Mouse (Mus musculus) embryo, embryonic 9.5 days (tissue): ENCODE data around the gene Pcnt.

Source experiments
- DNase-seq: peaks from one replicate; pipeline ENCODE4 v3.0.0-alpha.2; 2017; ENCODE audit errors: extremely low spot score

The Pcnt gene

DNA sequence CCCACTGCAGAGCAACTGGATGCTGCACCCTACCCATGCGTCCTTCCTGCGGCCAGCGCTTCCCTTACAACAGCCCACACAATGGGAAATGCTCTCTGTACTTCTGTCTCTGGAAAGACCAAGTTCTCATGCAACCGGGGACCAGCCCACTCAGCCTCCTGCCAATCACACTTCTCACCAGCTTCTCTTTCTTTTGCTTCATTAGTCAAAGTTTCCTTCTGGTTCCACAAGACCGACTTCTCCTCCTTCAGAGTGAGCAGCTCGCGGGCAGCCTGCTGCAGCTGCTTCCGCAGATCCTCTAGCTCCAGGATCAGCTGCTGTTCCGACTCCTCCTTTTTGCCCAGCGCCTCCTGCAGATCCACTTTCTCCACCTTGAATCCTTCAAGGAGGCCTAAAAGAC, 34.1 kb downstream of the Pcnt start:
- DNase-seq: no peak

DNA sequence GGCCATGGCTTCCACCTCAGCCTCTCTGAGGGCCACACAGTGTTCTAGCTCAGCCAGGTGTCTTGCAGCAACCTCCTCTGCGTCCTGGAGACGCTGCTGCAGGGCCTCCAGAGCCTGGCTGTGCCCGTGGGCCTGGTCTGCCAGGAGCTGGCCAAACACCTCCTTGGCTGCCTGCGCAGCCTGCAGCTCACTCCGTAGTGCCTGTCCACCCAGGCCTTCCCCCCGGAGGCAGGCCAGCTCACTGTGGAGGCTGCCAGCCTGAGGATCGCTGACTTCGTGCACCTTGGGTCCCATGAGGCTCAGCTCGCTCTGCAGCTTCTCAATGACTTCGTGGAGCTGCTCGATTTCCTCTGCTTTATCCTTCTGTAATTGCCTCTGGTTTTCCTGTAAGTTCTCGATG, 50.0 kb downstream of the Pcnt start:
- no peak for DNase-seq

DNA sequence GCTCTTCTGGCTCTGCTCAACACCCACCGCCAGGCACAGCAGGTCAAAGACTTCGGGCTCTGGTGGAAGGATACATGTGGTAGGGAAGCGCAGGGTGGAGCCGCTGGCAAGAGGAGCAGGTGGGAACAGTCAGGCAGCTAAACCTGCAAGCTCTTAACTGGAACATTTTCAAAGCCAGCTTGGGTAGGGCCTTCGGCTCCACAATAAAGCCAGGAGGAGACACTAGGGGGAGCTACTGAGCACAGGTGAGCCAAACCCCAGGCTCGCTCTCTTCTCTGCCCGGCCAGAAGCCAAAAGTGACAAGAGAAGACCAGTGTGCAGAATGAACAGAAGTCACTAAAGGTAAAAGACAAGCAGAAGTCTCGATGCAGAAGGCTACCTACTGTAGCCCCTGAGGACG, 50.8 kb downstream of the Pcnt start:
- DNase-seq: peak; percentile 12

DNA sequence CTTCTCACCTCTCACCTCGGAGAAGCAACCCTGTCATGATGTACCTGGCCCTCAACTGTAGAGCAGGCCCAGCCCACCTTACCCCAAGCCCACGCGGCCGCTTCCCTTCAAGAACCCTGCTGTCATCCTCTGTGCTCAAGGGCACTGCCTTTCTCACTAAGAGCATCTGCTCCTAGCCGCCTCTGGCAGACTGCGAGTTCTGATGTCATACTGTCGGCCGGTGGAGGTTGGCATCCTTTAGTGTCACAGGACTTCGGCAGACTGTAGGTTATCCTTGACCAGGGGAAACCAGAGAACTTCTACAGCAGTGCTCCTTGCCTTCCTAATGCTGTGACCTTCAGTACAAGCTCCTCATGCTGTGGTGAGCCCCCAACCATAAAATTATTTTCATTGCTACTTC, 51.4 kb downstream of the Pcnt start:
- no peak for DNase-seq

DNA sequence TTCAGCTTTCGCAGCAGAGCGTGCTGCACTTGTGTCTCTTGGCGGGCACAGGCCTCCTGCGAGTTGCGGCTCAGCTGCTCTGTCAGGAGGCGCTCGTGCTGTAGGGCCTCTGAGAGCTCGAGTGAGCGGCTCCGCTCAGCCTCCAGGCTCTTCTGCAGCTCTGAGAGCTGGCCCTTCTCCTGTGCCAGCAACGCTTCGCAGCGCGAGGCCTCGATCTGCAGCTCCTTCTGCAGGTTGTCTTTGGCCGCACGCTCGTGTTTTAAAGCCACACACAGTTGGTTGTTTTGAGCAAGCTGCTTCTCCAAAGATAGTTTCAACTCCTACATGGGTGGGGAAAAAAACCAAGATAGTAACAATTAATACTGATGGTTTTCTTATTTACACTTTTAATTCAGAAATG, 67.6 kb downstream of the Pcnt start:
- no peak for DNase-seq

DNA sequence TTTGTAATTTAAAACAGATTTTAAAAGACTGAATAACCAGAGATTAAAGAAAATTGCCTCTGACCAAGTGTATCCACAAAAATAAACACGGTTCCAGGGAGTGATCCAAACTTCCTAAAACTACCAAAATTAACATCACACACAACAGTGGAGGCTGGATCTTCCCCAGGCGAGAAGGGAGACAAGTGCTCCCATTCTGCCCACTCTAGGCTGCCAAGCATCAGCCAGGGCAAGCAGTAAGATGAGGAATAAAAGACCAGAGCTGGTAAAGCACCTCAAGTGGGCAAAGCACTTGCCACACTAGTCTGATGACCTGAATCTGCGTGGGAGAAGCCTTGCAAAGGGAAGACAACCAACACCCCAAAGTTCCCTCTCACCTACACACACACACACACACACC, 70.8 kb downstream of the Pcnt start:
- no peak for DNase-seq

DNA sequence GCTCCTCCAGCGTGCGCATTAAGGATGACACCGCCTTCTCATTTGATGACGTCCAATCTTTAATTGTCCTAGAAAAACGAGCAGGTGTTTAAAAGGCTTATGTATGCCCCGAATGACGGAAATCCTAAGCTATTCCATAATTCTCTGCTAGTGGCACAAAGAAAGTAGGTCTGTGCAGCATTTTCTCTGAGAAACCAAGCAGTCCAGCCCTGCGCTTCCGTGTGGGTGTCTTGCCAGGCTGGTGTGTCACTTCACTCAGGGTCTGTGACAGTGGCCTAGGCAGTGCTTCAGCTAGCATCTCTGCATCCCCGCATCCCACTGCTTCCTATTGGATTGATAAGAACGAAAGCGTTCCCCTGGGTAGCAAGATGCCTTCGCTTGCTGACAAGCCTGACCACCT, 73.8 kb downstream of the Pcnt start:
- no peak for DNase-seq

DNA sequence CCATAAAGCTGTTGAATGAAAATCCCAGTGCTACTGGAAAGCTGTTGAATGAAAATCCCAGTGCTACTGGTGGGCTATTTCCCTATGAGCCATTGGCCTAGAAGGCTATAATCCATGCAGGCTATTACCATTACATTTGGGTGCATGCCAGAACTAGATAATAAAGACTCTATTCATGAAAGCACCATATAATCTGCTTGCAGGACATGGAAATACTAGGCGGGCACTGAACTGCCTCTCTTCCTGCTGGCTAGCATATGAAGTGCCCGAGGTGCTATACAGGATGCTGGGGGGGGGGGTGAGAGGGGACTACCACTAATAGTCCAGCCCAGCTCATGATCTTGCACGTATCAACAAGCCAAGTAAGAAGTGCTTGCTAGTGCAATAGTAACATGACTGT, 79.4 kb downstream of the Pcnt start:
- DNase-seq: no peak

DNA sequence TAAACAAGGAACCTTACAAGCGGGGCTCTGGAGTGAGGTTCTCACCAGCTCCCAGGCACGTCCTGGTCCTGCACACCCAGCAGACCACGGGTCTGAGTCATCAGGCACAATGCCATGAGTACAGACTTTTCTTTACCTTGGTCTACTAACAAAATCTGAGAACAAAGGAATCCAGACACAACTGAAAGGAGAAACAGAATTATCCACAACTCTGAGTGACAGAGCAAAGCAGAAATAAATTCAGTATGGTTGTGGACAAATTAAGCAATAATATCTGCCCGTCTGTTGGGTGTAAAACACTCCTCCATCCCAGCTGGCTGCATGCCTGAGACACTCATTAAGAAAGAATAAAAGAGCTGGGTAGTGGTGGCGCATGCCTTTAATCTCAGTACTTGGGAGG, 84.1 kb downstream of the Pcnt start:
- DNase-seq: no peak

DNA sequence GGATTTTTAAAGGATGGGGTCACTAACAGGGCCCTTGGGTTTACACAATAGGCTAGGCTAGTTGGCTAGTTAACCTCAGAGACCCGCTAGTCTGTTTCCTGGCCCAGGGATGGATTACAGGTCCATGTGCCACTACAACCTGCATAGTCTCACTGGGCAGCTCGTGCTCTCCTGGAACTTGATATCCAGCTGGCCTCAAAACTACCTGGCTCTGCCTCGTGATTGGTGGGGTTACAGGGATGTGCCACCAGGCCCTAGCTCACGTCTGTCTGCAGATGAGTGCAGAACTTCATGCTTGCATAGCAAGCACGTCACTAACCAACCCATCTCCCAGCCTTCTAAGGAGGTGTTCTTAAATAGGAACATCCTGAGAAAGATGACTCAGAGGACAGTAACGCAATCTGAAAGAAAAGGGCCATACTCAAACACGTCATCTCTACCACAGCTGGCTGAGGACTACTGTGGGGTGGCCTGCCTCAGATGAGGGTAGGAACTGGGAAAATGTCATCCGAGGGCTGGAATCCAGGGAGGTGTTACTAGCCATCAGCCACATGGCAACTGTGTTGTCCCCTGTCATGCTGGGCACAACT, 85.2 kb downstream of the Pcnt start:
- no peak for DNase-seq

DNA sequence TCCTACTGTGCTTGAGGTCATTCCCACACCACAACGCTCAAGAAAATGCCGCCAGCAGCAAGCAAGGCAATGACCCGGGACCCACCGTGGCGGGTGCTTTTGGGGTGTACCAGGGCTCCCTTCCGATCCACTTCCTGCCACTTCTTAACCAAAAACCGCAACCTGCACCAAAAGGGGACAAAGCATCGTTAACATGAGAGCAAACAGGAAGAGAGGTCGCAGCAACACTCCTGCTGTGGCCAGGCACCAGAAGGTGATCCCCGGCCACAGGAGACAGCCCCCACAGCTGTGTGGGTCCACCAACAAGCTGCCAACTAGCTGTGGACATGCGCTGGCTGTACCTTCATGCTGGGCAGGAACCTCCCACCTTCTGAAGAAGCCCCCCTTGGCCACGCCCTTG, 87.6 kb downstream of the Pcnt start:
- DNase-seq: no peak

DNA sequence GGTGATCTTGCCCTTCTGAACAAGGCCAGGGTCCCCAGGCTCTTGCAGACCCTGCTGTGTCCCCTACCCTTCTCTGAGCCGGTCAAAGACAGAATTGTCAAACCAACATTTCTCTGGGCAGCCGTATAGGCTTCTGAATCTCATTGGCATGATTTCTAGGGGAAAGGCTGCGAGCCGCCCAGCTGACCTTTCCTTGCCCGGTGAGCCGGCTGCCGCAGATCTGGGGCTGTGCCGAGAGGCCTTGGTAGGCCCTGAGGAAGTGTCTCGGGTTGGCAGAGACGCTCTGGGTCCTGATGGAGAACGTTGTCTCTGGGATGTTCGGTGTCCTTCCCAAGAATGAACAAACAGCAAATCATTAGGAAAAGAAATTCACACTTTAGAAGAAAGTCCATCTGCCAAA, 88.6 kb downstream of the Pcnt start:
- no peak for DNase-seq

DNA sequence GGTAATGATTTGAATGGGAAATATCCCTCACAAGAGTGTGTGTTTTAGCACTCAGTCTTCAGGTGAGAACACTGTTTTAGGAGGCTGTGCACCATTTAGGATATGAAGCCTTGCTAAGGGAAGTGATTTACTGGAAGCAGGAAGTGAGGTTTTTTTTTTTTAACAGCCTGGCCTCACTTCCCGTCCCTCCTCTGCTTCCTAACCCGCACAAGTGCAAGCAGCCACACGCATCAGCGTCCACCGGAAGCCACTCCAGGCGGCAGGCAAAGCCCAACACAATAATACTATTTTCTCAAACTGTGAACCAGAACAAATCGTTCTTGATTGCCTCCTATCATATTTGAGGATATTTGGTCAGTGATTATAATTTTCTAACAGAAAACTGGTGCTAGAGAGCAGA, 90.6 kb downstream of the Pcnt start:
- no peak for DNase-seq

DNA sequence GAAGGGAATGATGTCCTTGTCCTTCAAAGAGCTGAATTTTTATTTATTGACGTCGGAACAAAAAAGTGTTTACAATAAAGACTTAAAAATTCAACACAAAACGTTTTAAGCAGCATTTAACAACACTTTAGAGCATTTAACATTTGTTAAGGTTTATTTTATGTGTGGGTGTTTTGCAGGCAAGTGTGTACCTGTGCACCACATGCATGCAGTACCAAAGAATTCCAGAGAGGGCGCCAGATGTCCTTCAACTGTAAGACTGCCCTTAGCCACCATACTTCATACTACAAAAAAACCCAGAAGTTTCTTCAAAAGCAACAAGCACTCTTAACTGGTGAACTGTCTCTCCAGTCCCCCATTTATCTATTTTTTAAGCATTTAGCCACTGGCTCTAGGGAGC, 96.0 kb downstream of the Pcnt start:
- DNase-seq: peak; percentile 55

DNA sequence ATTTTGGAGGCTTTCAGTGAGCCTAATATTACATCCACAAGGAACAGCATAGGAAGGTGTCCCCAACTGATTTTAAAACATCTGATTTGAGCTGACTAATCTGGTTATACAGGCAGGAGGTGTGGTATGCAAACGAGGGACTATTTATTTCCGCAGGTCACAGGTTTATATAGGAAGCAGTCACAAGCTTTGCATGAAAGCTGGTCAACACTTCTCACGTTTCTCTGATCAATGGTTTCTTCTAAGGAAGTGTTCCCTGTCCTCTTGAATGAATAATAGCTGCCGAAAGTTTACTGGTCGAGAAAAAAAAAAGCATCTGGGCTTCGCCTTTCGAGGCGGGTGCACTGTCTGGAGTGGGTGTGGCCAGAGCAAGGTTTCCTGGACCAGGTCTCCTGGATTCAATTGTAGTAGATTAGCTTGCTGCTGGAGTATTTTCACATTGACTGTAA, 96.5 kb downstream of the Pcnt start:
- DNase-seq: peak; percentile 16

DNA sequence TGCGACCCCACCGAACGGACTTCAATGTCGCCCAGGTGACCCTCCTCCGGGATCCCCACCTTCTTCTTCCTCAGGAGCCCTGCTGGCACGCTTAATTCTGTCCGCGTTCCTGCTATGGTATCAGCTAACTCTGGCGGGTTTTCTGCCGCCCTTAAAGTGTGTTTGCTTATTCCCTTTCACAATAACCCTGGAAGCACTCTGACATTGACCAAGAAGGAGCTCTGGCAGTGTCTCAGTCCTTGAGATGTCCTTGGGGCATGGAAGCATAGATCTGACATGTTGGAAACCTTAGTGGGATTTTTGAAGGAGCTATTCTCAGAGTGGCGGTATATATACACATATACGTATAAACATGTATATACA, 97.1 kb downstream of the Pcnt start:
- DNase-seq: no peak

DNA sequence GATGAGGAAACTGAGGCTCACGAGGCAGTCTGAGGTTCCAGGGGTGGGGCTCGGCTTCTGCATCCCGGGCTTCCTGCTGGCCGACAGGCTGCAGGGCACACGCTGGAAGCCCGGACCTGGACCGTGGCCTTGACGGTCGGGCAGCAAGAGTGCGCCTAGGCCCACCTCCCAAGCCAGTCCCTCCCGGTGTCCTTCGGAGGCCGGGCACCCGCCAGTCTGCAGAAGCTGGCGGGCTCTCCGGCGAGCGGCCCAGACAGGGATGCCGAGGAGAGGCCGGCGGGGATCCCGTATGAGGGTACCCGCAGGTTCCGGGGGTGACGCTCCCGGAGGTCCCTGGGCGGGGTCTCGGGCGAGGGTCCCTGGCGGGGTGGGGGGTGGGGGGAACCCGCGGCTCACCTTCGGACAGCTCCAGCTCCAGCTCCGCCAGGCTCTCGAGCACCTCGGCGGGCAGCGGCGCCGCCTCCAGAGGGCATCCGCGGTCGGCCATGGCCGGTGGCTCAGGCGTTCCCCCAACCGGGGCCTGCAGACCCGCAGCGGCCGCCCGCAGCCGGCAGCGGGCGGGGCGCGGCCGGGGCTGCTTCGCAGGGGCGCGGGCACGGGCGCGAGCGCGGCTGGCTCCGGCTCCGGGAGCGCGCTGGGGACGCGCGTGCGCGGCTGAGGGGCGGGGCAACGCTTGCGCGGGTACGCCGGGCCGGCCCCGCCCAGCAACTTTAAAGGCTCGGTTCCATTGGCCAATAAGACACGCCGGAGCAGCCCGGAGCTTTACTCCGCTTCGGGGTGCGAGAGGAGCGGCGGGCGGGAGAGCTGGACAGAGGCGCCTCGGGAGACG, 97.7 kb downstream of the Pcnt start, which contains the start of gene Dip2a:
Gene Dip2a, minus strand, starts transcription at position 581 of the 829 bp plus-strand sequence.
- DNase-seq: peak; percentile 93

DNA sequence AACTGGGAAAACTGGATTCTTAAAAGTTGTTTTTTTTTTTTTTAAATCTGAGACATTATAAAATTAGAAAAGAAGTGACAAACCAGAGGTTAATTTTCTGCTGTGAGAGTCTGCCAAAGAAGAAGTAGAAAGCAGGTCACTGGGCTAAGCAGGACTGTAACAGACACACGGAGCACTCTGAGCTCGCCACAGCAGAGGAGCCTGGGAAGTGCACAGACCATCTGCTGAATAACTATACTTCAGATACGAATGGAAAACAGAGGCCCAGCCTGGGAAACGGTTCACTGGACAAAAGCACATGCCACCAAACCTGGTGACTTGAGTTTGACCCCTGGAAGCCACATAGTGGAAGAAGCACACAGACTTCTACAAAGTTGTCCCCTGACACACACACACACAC, 108.2 kb downstream of the Pcnt start:
- DNase-seq: no peak

DNA sequence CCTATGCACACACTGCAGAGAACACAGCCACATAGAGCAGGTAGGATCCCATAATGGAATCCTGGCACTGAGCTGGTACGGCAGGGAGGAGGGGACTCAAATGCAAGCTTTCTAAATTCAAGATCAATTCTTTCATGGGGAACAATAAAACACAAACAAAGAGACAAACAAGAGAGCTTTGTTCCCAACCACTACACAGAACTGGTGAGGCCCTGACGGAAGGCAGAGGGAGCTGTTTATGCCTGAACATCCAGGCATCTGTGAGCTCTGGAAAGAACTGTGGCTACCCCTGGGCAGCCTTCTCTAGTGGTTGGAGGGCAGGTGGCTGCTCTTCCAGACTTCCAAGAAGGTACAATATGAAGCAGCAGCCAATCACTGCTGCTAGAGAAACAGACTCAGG, 110.5 kb downstream of the Pcnt start:
- no peak for DNase-seq

DNA sequence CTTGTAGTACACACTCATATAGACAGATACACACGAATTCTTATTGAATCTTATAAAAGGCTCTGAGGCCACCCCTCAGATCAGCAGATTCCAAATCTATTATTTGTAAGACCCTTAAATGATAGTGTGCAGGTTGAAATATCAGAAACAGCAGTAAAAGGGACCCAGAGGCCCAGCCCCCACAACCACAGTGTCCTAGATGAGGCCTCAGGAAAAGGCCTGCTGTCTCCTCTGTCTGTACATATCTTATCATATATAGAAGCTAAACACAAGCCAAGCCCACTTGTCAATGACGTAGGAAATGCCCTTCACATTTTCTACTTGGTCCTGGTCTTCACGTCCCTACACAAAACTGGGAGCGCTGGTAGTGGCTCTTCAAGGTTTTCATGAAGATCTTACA, 113.5 kb downstream of the Pcnt start:
- no peak for DNase-seq

DNA sequence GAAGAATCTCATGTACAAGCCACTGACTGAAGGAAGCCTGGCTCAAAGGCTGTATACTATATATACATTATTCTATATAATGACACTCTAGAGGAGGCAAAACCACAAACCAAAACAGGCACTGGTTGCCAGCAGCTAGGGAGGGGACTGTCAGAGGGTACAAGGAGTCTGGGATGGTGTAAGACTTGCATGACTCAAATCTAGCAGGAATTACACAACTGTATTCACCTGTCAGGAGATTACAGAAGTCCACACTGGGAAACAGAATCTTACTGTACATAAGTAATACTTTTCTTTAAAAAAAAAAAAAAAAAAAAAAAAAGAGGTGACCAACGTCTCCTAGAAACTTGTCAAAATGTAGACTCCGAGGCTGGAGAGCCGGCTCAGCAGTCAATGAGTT, 114.0 kb downstream of the Pcnt start:
- DNase-seq: no peak

DNA sequence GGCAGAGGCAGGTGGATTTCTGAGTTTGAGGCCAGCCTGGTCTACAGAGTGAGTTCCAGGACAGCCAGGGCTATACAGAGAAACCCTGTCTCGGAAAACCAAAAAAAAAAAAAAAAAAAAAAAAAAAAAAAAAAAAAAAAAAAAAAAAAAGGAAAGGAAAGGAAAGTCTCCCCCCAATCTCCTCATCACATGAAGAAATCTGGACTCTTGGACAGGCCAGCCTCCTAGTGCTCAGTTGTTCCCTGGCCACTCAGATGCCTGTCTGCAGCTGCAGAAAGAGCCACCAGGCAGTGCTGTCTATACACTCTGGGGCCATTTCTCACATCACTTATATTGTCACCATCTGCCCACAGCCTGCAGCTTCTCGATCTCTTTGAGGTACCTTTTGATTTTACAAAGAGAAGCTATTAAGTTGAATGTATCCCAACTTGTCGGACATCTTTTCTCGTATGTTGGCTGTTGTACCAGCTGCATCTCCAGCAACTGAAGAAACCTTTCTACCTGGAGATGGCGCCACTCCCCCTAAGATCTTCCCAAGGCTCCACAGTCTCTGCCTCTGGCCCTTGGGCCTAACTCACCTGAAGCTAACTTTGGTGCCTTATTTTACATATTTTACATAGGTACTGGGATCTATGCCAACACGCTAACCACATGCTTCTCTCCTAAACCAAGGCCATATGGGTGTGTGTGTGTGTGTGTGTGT, 116.1 kb downstream of the Pcnt start:
- DNase-seq: peak; percentile 22

DNA sequence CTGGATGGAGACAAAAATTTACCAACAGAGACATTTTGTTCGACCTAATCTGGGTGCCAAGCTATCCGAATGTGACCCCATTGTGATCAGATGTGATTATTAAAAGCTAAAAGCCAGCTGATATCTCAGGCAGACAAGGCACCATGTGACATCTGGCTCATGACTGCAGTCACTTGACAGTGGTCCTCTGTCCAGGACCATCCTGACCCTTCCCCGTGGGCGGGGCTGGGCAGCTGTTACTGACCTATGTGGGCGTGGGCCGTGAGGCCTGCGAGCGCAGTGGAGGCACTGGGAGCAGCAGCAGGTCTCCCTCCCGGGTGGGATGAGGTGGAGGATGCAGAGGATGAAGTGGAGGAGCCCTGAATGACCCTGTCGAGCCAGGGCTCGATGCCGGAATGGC, 125.0 kb downstream of the Pcnt start:
- DNase-seq: no peak
